Mouse (Mus musculus) MEL (cell line): Measurements from ENCODE around the gene Tbc1d10c. TPM values are rescaled to one million over a fixed set of nuclear protein-coding genes. Genes with fewer than 3 reads are reported as not detected.

Experiments used
- DNase-seq: peaks from one replicate; pipeline ENCODE4 v3.0.0; 2011; ENCODE audit warnings: low read depth, low spot score
- H3K27ac ChIP-seq: 2 replicates; pipeline ENCODE4 v1.5.1; 2012; ENCODE audit warnings: low read depth, mild to moderate bottlenecking, control low read depth, low read length, moderate library complexity; ENCODE audit not compliant: control insufficient read depth
- H3K27me3 ChIP-seq, 2 experiments: fragments of 150-350 bp in 1 of 2; sonication (generic) in 1 of 2; 2 replicates each; pipeline ENCODE4 v1.6.1; 2012; ENCODE audit warnings: low read length in 2 of 2, mild to moderate bottlenecking in 2 of 2, improper control_type of control experiment in 1 of 2, moderate library complexity in 1 of 2; ENCODE audit not compliant: insufficient read depth in 2 of 2, control insufficient read depth in 1 of 2
- H3K36me3 ChIP-seq, 2 experiments: 2 replicates each; pipeline ENCODE4 v1.6.1; 2012 to 2014; ENCODE audit warnings: low read length in 2 of 2, improper control_type of control experiment in 1 of 2, inconsistent platforms in 1 of 2, mild to moderate bottlenecking in 1 of 2; ENCODE audit not compliant: insufficient read depth in 2 of 2, control insufficient read depth in 1 of 2
- H3K4me1 ChIP-seq, 2 experiments: fragments of 150-350 bp in 1 of 2; sonication (generic) in 1 of 2; 2 replicates each; pipeline ENCODE4 v1.6.1; 2012; ENCODE audit warnings: low read length in 2 of 2, improper control_type of control experiment in 1 of 2, mild to moderate bottlenecking in 1 of 2; ENCODE audit not compliant: insufficient read depth in 2 of 2, control insufficient read depth in 1 of 2
- H3K4me3 ChIP-seq, 2 experiments: fragments of 150-350 bp in 1 of 2; sonication (generic) in 1 of 2; 2 replicates each; pipeline ENCODE4 v1.5.1; 2012; ENCODE audit warnings: low read depth in 2 of 2, low read length in 2 of 2, mild to moderate bottlenecking in 2 of 2, moderate library complexity in 2 of 2, control low read depth in 1 of 2, improper control_type of control experiment in 1 of 2; ENCODE audit not compliant: control insufficient read depth in 1 of 2, insufficient read depth in 1 of 2
- H3K79me2 ChIP-seq: 2 replicates; pipeline ENCODE4 v1.6.1; 2012; ENCODE audit warnings: mild to moderate bottlenecking, low read length, moderate library complexity; ENCODE audit not compliant: control insufficient read depth, poor library complexity, insufficient read depth
- H3K9ac ChIP-seq: 2 replicates; pipeline ENCODE4 v1.6.1; 2012; ENCODE audit warnings: low read depth, mild to moderate bottlenecking, control low read depth, low read length, moderate library complexity; ENCODE audit not compliant: control insufficient read depth, poor library complexity, severe bottlenecking
- H3K9me3 ChIP-seq: fragments of 150-350 bp; sonication (generic); replicated peaks from 2 replicates; pipeline ENCODE4 v1.6.1; 2012; ENCODE audit warnings: mild to moderate bottlenecking, low read length, improper control_type of control experiment, moderate library complexity; ENCODE audit not compliant: insufficient read depth
- BHLHE40 ChIP-seq: IDR thresholded peaks from 2 replicates; pipeline ENCODE4 v1.6.1; 2012; ENCODE audit warnings: low read depth, mild to moderate bottlenecking, inconsistent platforms, low read length, improper control_type of control experiment, borderline replicate concordance
- CHD1 ChIP-seq: IDR thresholded peaks from 2 replicates; pipeline ENCODE4 v1.6.1; 2012; ENCODE audit warnings: low read depth, mild to moderate bottlenecking, inconsistent platforms, low read length, improper control_type of control experiment
- CTCF ChIP-seq, 3 experiments: IDR thresholded peaks in 2 of 3; conservative IDR thresholded peaks in 1 of 3; 2 replicates each; pipeline ENCODE4 v1.5.1; 2011 to 2012; ENCODE audit warnings: low read length in 3 of 3, low read depth in 2 of 3, mild to moderate bottlenecking in 2 of 3, improper control_type of control experiment in 1 of 3, inconsistent platforms in 1 of 3, mixed read lengths in 1 of 3, moderate library complexity in 1 of 3; ENCODE audit not compliant: control insufficient read depth in 1 of 3, insufficient read depth in 1 of 3, poor library complexity in 1 of 3, severe bottlenecking in 1 of 3
- E2F4 ChIP-seq: IDR thresholded peaks from 2 replicates; pipeline ENCODE4 v1.6.1; 2011; ENCODE audit warnings: low read depth, low read length, improper control_type of control experiment, borderline replicate concordance
- ELF1 ChIP-seq: IDR thresholded peaks from 2 replicates; pipeline ENCODE4 v1.6.1; 2014; ENCODE audit warnings: low read depth, mild to moderate bottlenecking, inconsistent platforms, low read length, improper control_type of control experiment, moderate library complexity
- EP300 ChIP-seq, 2 experiments: IDR thresholded peaks; 2 replicates each; pipeline ENCODE4 v1.6.1; 2011; ENCODE audit warnings: improper control_type of control experiment in 2 of 2, low read length in 2 of 2, low read depth in 1 of 2, mild to moderate bottlenecking in 1 of 2
- ETS1 ChIP-seq: IDR thresholded peaks from 2 replicates; pipeline ENCODE4 v1.6.1; 2012; ENCODE audit warnings: low read depth, mild to moderate bottlenecking, inconsistent platforms, low read length, improper control_type of control experiment, moderate library complexity
- GABPA ChIP-seq: IDR thresholded peaks from 2 replicates; pipeline ENCODE4 v1.6.1; 2012; ENCODE audit warnings: low read depth, mild to moderate bottlenecking, inconsistent platforms, low read length, improper control_type of control experiment, moderate library complexity
- GATA1 ChIP-seq: IDR thresholded peaks from 2 replicates; pipeline ENCODE4 v1.6.1; 2011; ENCODE audit warnings: low read depth, low read length, improper control_type of control experiment
- HCFC1 ChIP-seq: IDR thresholded peaks from 2 replicates; pipeline ENCODE4 v1.6.1; 2012; ENCODE audit warnings: low read depth, mild to moderate bottlenecking, inconsistent platforms, low read length, improper control_type of control experiment, moderate library complexity
- KAT2A ChIP-seq: conservative IDR thresholded peaks from 2 replicates; pipeline ENCODE4 v1.6.1; 2012; ENCODE audit warnings: low read depth, low read length, improper control_type of control experiment, inconsistent platforms
- MAFK ChIP-seq: IDR thresholded peaks from 2 replicates; pipeline ENCODE4 v1.6.1; 2011; ENCODE audit warnings: low read depth, mild to moderate bottlenecking, low read length, improper control_type of control experiment, borderline replicate concordance
- MAX ChIP-seq: IDR thresholded peaks from 2 replicates; pipeline ENCODE4 v1.6.1; 2011; ENCODE audit warnings: low read length, improper control_type of control experiment
- MAZ ChIP-seq: IDR thresholded peaks from 2 replicates; pipeline ENCODE4 v1.6.1; 2012; ENCODE audit warnings: low read depth, mild to moderate bottlenecking, inconsistent platforms, low read length, improper control_type of control experiment
- MEF2A ChIP-seq: IDR thresholded peaks from 2 replicates; pipeline ENCODE4 v1.6.1; 2014; ENCODE audit warnings: low read depth, mild to moderate bottlenecking, inconsistent platforms, low read length, improper control_type of control experiment; ENCODE audit not compliant: poor library complexity, insufficient replicate concordance, severe bottlenecking; ENCODE audit errors: extremely low read depth
- MXI1 ChIP-seq: IDR thresholded peaks from 2 replicates; pipeline ENCODE4 v1.6.1; 2011; ENCODE audit warnings: mild to moderate bottlenecking, low read depth, low read length, improper control_type of control experiment
- MYB ChIP-seq: IDR thresholded peaks from 2 replicates; pipeline ENCODE4 v1.6.1; 2011; ENCODE audit warnings: mild to moderate bottlenecking, low read depth, low read length, improper control_type of control experiment
- MYC ChIP-seq: IDR thresholded peaks from 2 replicates; pipeline ENCODE4 v1.6.1; 2011; ENCODE audit warnings: low read depth, mild to moderate bottlenecking, low read length, improper control_type of control experiment, moderate library complexity
- NELFE ChIP-seq: IDR thresholded peaks from 2 replicates; pipeline ENCODE4 v1.6.1; 2011; ENCODE audit warnings: low read depth, low read length, improper control_type of control experiment
- NRF1 ChIP-seq: IDR thresholded peaks from 2 replicates; pipeline ENCODE4 v1.6.1; 2014; ENCODE audit warnings: low read depth, mild to moderate bottlenecking, inconsistent platforms, low read length, improper control_type of control experiment, moderate library complexity; ENCODE audit not compliant: poor library complexity, insufficient read depth, severe bottlenecking
- POLR2A ChIP-seq, 2 experiments: IDR thresholded peaks; 2 replicates each; pipeline ENCODE4 v1.6.1; 2011 to 2012; ENCODE audit warnings: low read length in 2 of 2, mild to moderate bottlenecking in 2 of 2, control low read depth in 1 of 2, improper control_type of control experiment in 1 of 2, low read depth in 1 of 2, moderate library complexity in 1 of 2; ENCODE audit not compliant: control insufficient read depth in 1 of 2, insufficient read depth in 1 of 2, poor library complexity in 1 of 2
- POLR2AphosphoS2 ChIP-seq: IDR thresholded peaks from 2 replicates; pipeline ENCODE4 v1.6.1; 2011; ENCODE audit warnings: low read length, improper control_type of control experiment
- POLR2AphosphoS5 ChIP-seq: IDR thresholded peaks from 2 replicates; pipeline ENCODE4 v1.6.1; 2012; ENCODE audit warnings: low read depth, borderline replicate concordance, mild to moderate bottlenecking, inconsistent platforms, low read length, moderate library complexity, mixed read lengths
- RAD21 ChIP-seq: IDR thresholded peaks from 2 replicates; pipeline ENCODE4 v1.6.1; 2011; ENCODE audit warnings: mild to moderate bottlenecking, low read depth, low read length, improper control_type of control experiment
- RCOR1 ChIP-seq: IDR thresholded peaks from 2 replicates; pipeline ENCODE4 v1.6.1; 2012; ENCODE audit warnings: low read depth, mild to moderate bottlenecking, inconsistent platforms, low read length, improper control_type of control experiment
- SIN3A ChIP-seq: IDR thresholded peaks from 2 replicates; pipeline ENCODE4 v1.6.1; 2012; ENCODE audit warnings: low read length, improper control_type of control experiment, inconsistent platforms
- SMC3 ChIP-seq: IDR thresholded peaks from 2 replicates; pipeline ENCODE4 v1.6.1; 2011; ENCODE audit warnings: low read depth, low read length, improper control_type of control experiment
- TAL1 ChIP-seq: IDR thresholded peaks from 2 replicates; pipeline ENCODE4 v1.6.1; 2012; ENCODE audit warnings: mild to moderate bottlenecking, inconsistent platforms, low read length, moderate library complexity, mixed read lengths
- TBP ChIP-seq: IDR thresholded peaks from 2 replicates; pipeline ENCODE4 v1.8.0; 2011; ENCODE audit warnings: low read depth, low read length, improper control_type of control experiment
- TCF12 ChIP-seq: IDR thresholded peaks from 2 replicates; pipeline ENCODE4 v1.6.1; 2014; ENCODE audit warnings: low read depth, mild to moderate bottlenecking, inconsistent platforms, low read length, improper control_type of control experiment, moderate library complexity
- UBTF ChIP-seq: IDR thresholded peaks from 2 replicates; pipeline ENCODE4 v1.6.1; 2012; ENCODE audit warnings: low read depth, mild to moderate bottlenecking, inconsistent platforms, low read length, improper control_type of control experiment, moderate library complexity, borderline replicate concordance; ENCODE audit not compliant: insufficient read depth
- USF1 ChIP-seq: IDR thresholded peaks from 2 replicates; pipeline ENCODE4 v1.6.1; 2014; ENCODE audit warnings: low read depth, mild to moderate bottlenecking, inconsistent platforms, low read length, improper control_type of control experiment, moderate library complexity
- USF2 ChIP-seq, 2 experiments: IDR thresholded peaks; 2 replicates each; pipeline ENCODE4 v1.6.1; 2011 to 2012; ENCODE audit warnings: improper control_type of control experiment in 2 of 2, low read length in 2 of 2, borderline replicate concordance in 1 of 2, inconsistent platforms in 1 of 2, low read depth in 1 of 2, mild to moderate bottlenecking in 1 of 2; ENCODE audit not compliant: insufficient read depth in 1 of 2
- ZC3H11A ChIP-seq: IDR thresholded peaks from 2 replicates; pipeline ENCODE4 v1.6.1; 2012; ENCODE audit warnings: low read depth, mild to moderate bottlenecking, inconsistent platforms, low read length, improper control_type of control experiment
- ZMIZ1 ChIP-seq: IDR thresholded peaks from 2 replicates; pipeline ENCODE4 v1.6.1; 2012; ENCODE audit warnings: low read depth, mild to moderate bottlenecking, inconsistent platforms, low read length, improper control_type of control experiment, moderate library complexity
- ZNF384 ChIP-seq: IDR thresholded peaks from 2 replicates; pipeline ENCODE4 v1.6.1; 2012; ENCODE audit warnings: low read depth, mild to moderate bottlenecking, inconsistent platforms, low read length, improper control_type of control experiment
- polyA plus RNA-seq, 2 experiments: library from polyadenylated mRNA; stranded (reverse) in 1 of 2; unstranded in 1 of 2; fragments of >175 nt in 1 of 2; fragments of >200 nt in 1 of 2; gene quantifications; 2 replicates each; pipeline versions ENCODE4 v1.2.1 to v1.2.4; 2012; ENCODE audit warnings: low replicate concordance in 2 of 2, low read depth in 1 of 2; ENCODE audit not compliant: insufficient read length in 2 of 2, insufficient read depth in 1 of 2, missing spikeins in 1 of 2
- total RNA-seq: library from RNA; depleted of rRNA; stranded (reverse); fragments of 300-350 nt; gene quantifications from 2 replicates; pipeline ENCODE4 v1.2.3, GENCODE M21; 2012; rRNA removed

The Tbc1d10c gene
- total RNA-seq = 14.0 and 15.2 TPM in 2 replicates
- polyA plus RNA-seq = 10 to 100 TPM in 1 of 2 experiments, not detected in 1; 15.5 TPM

- Histone ChIP-seq H3K9ac (peak within 1 kb of the TSS; percentile 99), H3K36me3 (peaks cover 6 to 17% of the 10 kb centered on the region in 2 experiments; a peak in 3 of 4 replicates), H3K4me1 (peaks cover 6 to 20% of the 10 kb centered on the region in 2 experiments), H3K79me2 (peaks cover 28% of the 10 kb centered on the region), H3K27me3 (no peaks in the 10 kb centered on the region), H3K4me3 (peak within 1 kb of the TSS; percentile 85 to 88), H3K9me3 (no peaks in the 10 kb centered on the region), H3K27ac (peak within 1 kb of the TSS; percentile 98)
- peak; percentile 83 for DNase-seq
- TF ChIP-seq UBTF (no peak), BHLHE40 (no peak), POLR2A (IDR thresholded peaks at IDR 0.05; ENCODE audit: control insufficient read depth in 1 of 2, insufficient read depth in 1 of 2, low read depth in 1 of 2, low read length in 2 of 2, poor library complexity in 1 of 2) (peak; percentile 54 to 57; a peak in 2 of 4 replicates), EP300 (IDR thresholded peaks at IDR 0.05; ENCODE audit: low read depth in 1 of 2, low read length in 2 of 2) (no peak), NELFE (peak; percentile 21; the same call in 1 of the 2 replicates), TAL1 (no peak), POLR2AphosphoS5 (no peak), POLR2AphosphoS2 (no peak), MAX (no peak), TCF12 (no peak), E2F4 (no peak), MXI1 (peak; percentile 98), MAFK (no peak), ZMIZ1 (no peak), CHD1 (no peak), GATA1 (no peak), HCFC1 (peak; percentile 35), ZNF384 (no peak), KAT2A (no peak), ZC3H11A (no peak), CTCF (IDR thresholded peaks at IDR 0.05 in 2 of 3, conservative IDR thresholded peaks at IDR 0.05 in 1 of 3; ENCODE audit: control insufficient read depth in 1 of 3, insufficient read depth in 1 of 3, low read depth in 2 of 3, low read length in 3 of 3, poor library complexity in 1 of 3, severe bottlenecking in 1 of 3) (no peak), MYC (no peak), SMC3 (no peak), USF1 (no peak), RCOR1 (no peak), GABPA (no peak), RAD21 (no peak), SIN3A (0 out of 2 replicates have a peak, but pooled peaks have one; percentile 52), USF2 (IDR thresholded peaks at IDR 0.05; ENCODE audit: borderline replicate concordance in 1 of 2, insufficient read depth in 1 of 2, low read depth in 1 of 2, low read length in 2 of 2) (no peak), MYB (no peak), ETS1 (0 out of 2 replicates have a peak, but pooled peaks have one; percentile 14), NRF1 (no peak), MEF2A (no peak), TBP (0 out of 2 replicates have a peak, but pooled peaks have one; percentile 34), MAZ (peak; percentile 98), ELF1 (peak; percentile 76)
These were observed at the start of gene Tbc1d10c for GRCm38 (mm10) chr19:4190831-4191334. Gene Tbc1d10c, minus strand, starts transcription at chr19:4191284.
